Mouse (Mus musculus): Measurements from ENCODE around the gene Psmg3.

Psmg3 gene

GRCm38 (mm10) chr5:139801880-139802279 is 24.8 kb downstream of the Psmg3 start:
- Histone ChIP-seq H3K4me1 (replicated peaks; ENCODE audit: low read depth, low read length) (peaks cover 59% of the 10 kb centered on the region), H3K36me3 (ENCODE audit: insufficient read depth, low read length) (peaks cover 26% of the 10 kb centered on the region), H3K9me3 (ENCODE audit: low read length) (no peaks in the 10 kb centered on the region), H3K27me3 (ENCODE audit: insufficient read depth, low read length) (peaks cover 6% of the 10 kb centered on the region), H3K4me3 (replicated peaks; ENCODE audit: low read length) (no peak overlapping the region)
- no peak for TF ChIP-seq CTCF (conservative IDR thresholded peaks at IDR 0.05; ENCODE audit: low read length)
- TF ChIP-seq POU5F1 (IDR thresholded peaks at IDR 0.05; ENCODE audit: borderline replicate concordance, low read length): no peak
- TF ChIP-seq NANOG (IDR thresholded peaks at IDR 0.05; ENCODE audit: borderline replicate concordance, low read length): no peak

- no peaks in the 10 kb centered on the region for H3K9me3 ChIP-seq (ENCODE audit: low read length)
- peaks cover 65% of the 10 kb centered on the region for H3K4me1 ChIP-seq (replicated peaks; ENCODE audit: low read depth, low read length)
- no peak overlapping the region for H3K4me3 ChIP-seq (replicated peaks; ENCODE audit: low read length)
- TF ChIP-seq POU5F1 (IDR thresholded peaks at IDR 0.05; ENCODE audit: borderline replicate concordance, low read length) (no peak), NANOG (IDR thresholded peaks at IDR 0.05; ENCODE audit: borderline replicate concordance, low read length) (no peak), CTCF (conservative IDR thresholded peaks at IDR 0.05; ENCODE audit: low read length) (no peak)
- H3K36me3 ChIP-seq (ENCODE audit: insufficient read depth, low read length): peaks cover 26% of the 10 kb centered on the region
- peaks cover 1% of the 10 kb centered on the region; the same call in 1 of the 2 replicates for H3K27me3 ChIP-seq (ENCODE audit: insufficient read depth, low read length)
Measured at GRCm38 (mm10) chr5:139801231-139801630, 25.5 kb downstream of the Psmg3 start.

GRCm38 (mm10) chr5:139799801-139800590 is 26.7 kb downstream of the Psmg3 start:
- Histone ChIP-seq H3K36me3 (ENCODE audit: insufficient read depth, low read length) (peaks cover 26% of the 10 kb centered on the region), H3K27me3 (ENCODE audit: insufficient read depth, low read length) (no peaks in the 10 kb centered on the region), H3K4me3 (replicated peaks; ENCODE audit: low read length) (peak overlapping the region; percentile 35; the same call in 1 of the 2 replicates), H3K4me1 (replicated peaks; ENCODE audit: low read depth, low read length) (peaks cover 65% of the 10 kb centered on the region), H3K9me3 (ENCODE audit: low read length) (no peaks in the 10 kb centered on the region)
- no peak for TF ChIP-seq CTCF (conservative IDR thresholded peaks at IDR 0.05; ENCODE audit: low read length)
- no peak for TF ChIP-seq POU5F1 (IDR thresholded peaks at IDR 0.05; ENCODE audit: borderline replicate concordance, low read length)
- no peak for TF ChIP-seq NANOG (IDR thresholded peaks at IDR 0.05; ENCODE audit: borderline replicate concordance, low read length)

DNA sequence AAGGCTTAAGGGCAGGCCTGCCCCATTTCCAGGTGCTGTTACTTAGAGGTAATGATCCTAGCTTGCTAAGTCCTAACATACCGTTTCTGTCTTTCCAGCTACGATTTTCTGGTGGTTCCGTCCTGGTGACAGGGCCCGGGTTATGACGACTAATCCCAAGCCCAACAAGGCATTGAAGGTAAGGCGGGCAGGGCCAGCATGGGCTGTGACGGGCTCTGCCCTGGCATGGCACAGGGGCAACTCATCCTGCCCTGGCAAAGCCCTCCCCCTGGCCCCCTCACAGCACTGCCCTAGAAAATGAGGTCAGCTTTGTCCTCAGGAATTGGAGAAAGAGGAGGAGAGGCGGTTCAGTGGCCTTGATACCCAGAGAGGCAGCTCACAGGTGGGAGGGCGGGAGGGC is 27.6 kb downstream of the Psmg3 start:
- Histone ChIP-seq H3K9me3 (ENCODE audit: low read length) (no peaks in the 10 kb centered on the region), H3K4me3 (replicated peaks; ENCODE audit: low read length) (no peak overlapping the region), H3K4me1 (replicated peaks; ENCODE audit: low read depth, low read length) (peaks cover 69% of the 10 kb centered on the region), H3K27me3 (ENCODE audit: insufficient read depth, low read length) (no peaks in the 10 kb centered on the region), H3K36me3 (ENCODE audit: insufficient read depth, low read length) (peaks cover 26% of the 10 kb centered on the region)
- TF ChIP-seq POU5F1 (IDR thresholded peaks at IDR 0.05; ENCODE audit: borderline replicate concordance, low read length) (no peak), NANOG (IDR thresholded peaks at IDR 0.05; ENCODE audit: borderline replicate concordance, low read length) (no peak), CTCF (conservative IDR thresholded peaks at IDR 0.05; ENCODE audit: low read length) (no peak)

DNA sequence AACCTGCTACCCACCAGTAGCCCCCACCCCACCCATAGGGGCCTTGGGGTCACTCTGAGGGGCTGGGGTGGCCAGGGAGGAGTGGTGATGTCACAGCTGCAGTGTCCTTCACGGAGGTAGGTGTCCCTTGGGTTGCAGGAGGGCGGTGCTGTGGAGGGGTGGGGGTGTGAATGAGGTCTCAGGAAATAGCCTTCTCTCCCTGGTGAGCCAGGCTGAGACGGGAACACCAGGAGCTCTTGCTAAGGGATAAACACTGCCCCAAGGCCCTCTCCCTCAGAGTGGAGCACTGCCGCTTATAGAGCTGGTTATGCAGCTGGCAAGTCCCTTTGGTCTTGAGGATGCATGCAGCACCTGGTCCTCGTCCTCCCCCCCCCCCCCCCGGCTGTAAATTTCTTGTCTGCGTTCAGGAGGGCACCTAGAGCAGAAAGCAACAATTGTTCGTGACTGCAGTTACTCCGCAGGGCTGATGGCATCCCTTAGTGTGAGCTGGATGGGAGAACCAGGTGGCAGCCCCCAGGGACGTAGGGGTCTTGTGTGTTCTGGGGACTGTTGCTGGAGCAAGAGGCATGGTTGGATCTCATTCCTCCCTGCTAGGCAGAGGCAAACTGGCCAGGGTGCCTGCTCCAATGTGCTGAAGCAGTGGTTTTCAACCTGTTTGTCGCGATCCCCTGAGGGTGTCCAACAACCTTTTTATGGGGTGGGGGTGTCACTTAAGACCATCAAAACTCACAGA is 28.4 kb downstream of the Psmg3 start:
- Histone ChIP-seq H3K27me3 (ENCODE audit: insufficient read depth, low read length) (no peaks in the 10 kb centered on the region), H3K4me1 (replicated peaks; ENCODE audit: low read depth, low read length) (peaks cover 69% of the 10 kb centered on the region), H3K4me3 (replicated peaks; ENCODE audit: low read length) (no peak overlapping the region; the same call in 1 of the 2 replicates), H3K9me3 (ENCODE audit: low read length) (no peaks in the 10 kb centered on the region), H3K36me3 (ENCODE audit: insufficient read depth, low read length) (peaks cover 30% of the 10 kb centered on the region)
- TF ChIP-seq NANOG (IDR thresholded peaks at IDR 0.05; ENCODE audit: borderline replicate concordance, low read length) (no peak), CTCF (conservative IDR thresholded peaks at IDR 0.05; ENCODE audit: low read length) (no peak), POU5F1 (IDR thresholded peaks at IDR 0.05; ENCODE audit: borderline replicate concordance, low read length) (no peak)

- H3K4me3 ChIP-seq (replicated peaks; ENCODE audit: low read length): no peak overlapping the region; the same call in 1 of the 2 replicates
- peaks cover 7% of the 10 kb centered on the region for H3K27me3 ChIP-seq (ENCODE audit: insufficient read depth, low read length)
- peaks cover 69% of the 10 kb centered on the region for H3K4me1 ChIP-seq (replicated peaks; ENCODE audit: low read depth, low read length)
- no peaks in the 10 kb centered on the region for H3K9me3 ChIP-seq (ENCODE audit: low read length)
- TF ChIP-seq CTCF (conservative IDR thresholded peaks at IDR 0.05; ENCODE audit: low read length) (no peak), NANOG (IDR thresholded peaks at IDR 0.05; ENCODE audit: borderline replicate concordance, low read length) (no peak), POU5F1 (IDR thresholded peaks at IDR 0.05; ENCODE audit: borderline replicate concordance, low read length) (no peak)
- H3K36me3 ChIP-seq (ENCODE audit: insufficient read depth, low read length): peaks cover 30% of the 10 kb centered on the region
Measured at GRCm38 (mm10) chr5:139797473-139798167, 29.1 kb downstream of the Psmg3 start.

DNA sequence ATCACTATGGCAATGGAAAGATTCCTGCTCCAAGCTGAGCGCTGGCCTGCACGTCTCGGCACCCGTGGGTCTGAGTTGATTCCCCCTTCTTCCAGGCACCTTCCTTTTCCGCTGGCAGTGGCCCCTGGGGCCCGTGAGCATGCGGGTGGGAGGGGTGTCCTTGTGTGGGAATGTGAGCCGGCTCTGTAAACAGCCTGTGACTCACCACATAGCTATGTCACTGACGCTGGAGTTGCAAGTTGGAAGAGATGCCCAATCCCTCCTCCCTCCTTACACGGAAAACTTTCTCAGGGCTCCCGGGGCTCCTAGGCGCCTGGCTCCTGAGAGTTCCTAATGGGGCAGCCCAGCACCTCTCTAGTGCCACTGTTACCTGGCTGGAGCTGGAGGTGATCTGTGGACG is 29.8 kb downstream of the Psmg3 start:
- no peak overlapping the region for H3K4me3 ChIP-seq (replicated peaks; ENCODE audit: low read length)
- H3K9me3 ChIP-seq (ENCODE audit: low read length): no peaks in the 10 kb centered on the region
- H3K36me3 ChIP-seq (ENCODE audit: insufficient read depth, low read length): peaks cover 29% of the 10 kb centered on the region
- peaks cover 74% of the 10 kb centered on the region for H3K4me1 ChIP-seq (replicated peaks; ENCODE audit: low read depth, low read length)
- H3K27me3 ChIP-seq (ENCODE audit: insufficient read depth, low read length): peaks cover 14% of the 10 kb centered on the region
- TF ChIP-seq NANOG (IDR thresholded peaks at IDR 0.05; ENCODE audit: borderline replicate concordance, low read length): no peak
- TF ChIP-seq POU5F1 (IDR thresholded peaks at IDR 0.05; ENCODE audit: borderline replicate concordance, low read length): no peak
- no peak for TF ChIP-seq CTCF (conservative IDR thresholded peaks at IDR 0.05; ENCODE audit: low read length)

All from E14TG2a.4 (cell line).